Mouse (Mus musculus) ES-E14 (cell line): ENCODE data around the gene Gzmn. TPM values are rescaled to one million over a fixed set of nuclear protein-coding genes. Genes with fewer than 3 reads are reported as not detected.
A peak's percentile ranks its signal among the peaks of the same experiment; 100 is the strongest.
"Not testable (repeated sequence)": the region's sequence is repeated elsewhere in the genome, so short reads cannot be mapped to it uniquely, and the experiment has no call there.

ENCODE experiments used
- DNase-seq: peaks from one replicate; pipeline ENCODE4 v3.0.0-alpha.2; 2013; ENCODE audit warnings: low read depth, low spot score
- H3K27ac ChIP-seq: 2 replicates; pipeline ENCODE4 v1.5.1; 2012; ENCODE audit warnings: low read depth, mild to moderate bottlenecking, low read length, moderate library complexity, mixed read lengths; ENCODE audit not compliant: poor library complexity, insufficient read depth, severe bottlenecking
- H3K36me3 ChIP-seq: 2 replicates; pipeline ENCODE4 v1.6.1; 2012; ENCODE audit warnings: mild to moderate bottlenecking, low read length, moderate library complexity, mixed read lengths; ENCODE audit not compliant: control insufficient read depth, poor library complexity, insufficient read depth, severe bottlenecking
- H3K4me1 ChIP-seq, 2 experiments: fragments of 150-350 bp in 1 of 2; sonication (generic) in 1 of 2; 2 replicates each; pipeline ENCODE4 v1.6.1; 2012; ENCODE audit warnings: low read length in 2 of 2, mild to moderate bottlenecking in 1 of 2, mixed read lengths in 1 of 2; ENCODE audit not compliant: control insufficient read depth in 2 of 2, insufficient read depth in 2 of 2, poor library complexity in 1 of 2
- H3K4me3 ChIP-seq, 2 experiments: fragments of 150-350 bp in 1 of 2; sonication (generic) in 1 of 2; 2 replicates each; pipeline ENCODE4 v1.5.1; 2012; ENCODE audit warnings: low read length in 2 of 2, low read depth in 1 of 2, mild to moderate bottlenecking in 1 of 2, mixed read lengths in 1 of 2; ENCODE audit not compliant: insufficient read depth in 1 of 2, poor library complexity in 1 of 2, severe bottlenecking in 1 of 2
- H3K9ac ChIP-seq: 2 replicates; pipeline ENCODE4 v1.6.1; 2012; ENCODE audit warnings: low read depth, mild to moderate bottlenecking, low read length, mixed read lengths; ENCODE audit not compliant: poor library complexity, insufficient read depth, severe bottlenecking
- H3K9me3 ChIP-seq: fragments of 150-350 bp; sonication (generic); 2 replicates; pipeline ENCODE4 v1.6.1; 2012; ENCODE audit warnings: low read depth, mild to moderate bottlenecking, low read length; ENCODE audit not compliant: control insufficient read depth, insufficient read depth
- CHD2 ChIP-seq: IDR thresholded peaks from 2 replicates; pipeline ENCODE4 v1.6.1; 2014; ENCODE audit warnings: mild to moderate bottlenecking, low read depth, low read length, inconsistent platforms
- HCFC1 ChIP-seq: IDR thresholded peaks from 2 replicates; pipeline ENCODE4 v1.6.1; 2012; ENCODE audit warnings: low read length, inconsistent platforms, borderline replicate concordance; ENCODE audit not compliant: insufficient read depth
- MAFK ChIP-seq: IDR thresholded peaks from 2 replicates; pipeline ENCODE4 v1.6.1; 2014; ENCODE audit warnings: mild to moderate bottlenecking, low read depth, low read length, inconsistent platforms; ENCODE audit not compliant: insufficient read depth
- ZC3H11A ChIP-seq: IDR thresholded peaks from 2 replicates; pipeline ENCODE4 v1.6.1; 2012; ENCODE audit warnings: low read depth, mild to moderate bottlenecking, inconsistent platforms, low read length, borderline replicate concordance
- ZNF384 ChIP-seq: IDR thresholded peaks from 2 replicates; pipeline ENCODE4 v1.6.1; 2012; ENCODE audit warnings: low read depth, low read length, inconsistent platforms
- in situ Hi-C, 2 experiments: fragments of 600-800 bp; cut with MboI; formaldehyde crosslinking; loops; one replicate each; pipeline ENCODE4 v1.15.1; 2025; ENCODE audit warnings: low sequenced_read_pairs in 2 of 2, inconsistent platforms in 1 of 2; ENCODE audit not compliant: unreplicated experiment in 2 of 2
- total RNA-seq: library from RNA; depleted of rRNA; stranded (reverse); fragments of 300-350 nt; gene quantifications from 2 replicates; pipeline ENCODE4 v1.2.3, GENCODE M21; 2012

Gene Gzmn
- total RNA-seq, 1 experiment = 0.22 TPM

DNA sequence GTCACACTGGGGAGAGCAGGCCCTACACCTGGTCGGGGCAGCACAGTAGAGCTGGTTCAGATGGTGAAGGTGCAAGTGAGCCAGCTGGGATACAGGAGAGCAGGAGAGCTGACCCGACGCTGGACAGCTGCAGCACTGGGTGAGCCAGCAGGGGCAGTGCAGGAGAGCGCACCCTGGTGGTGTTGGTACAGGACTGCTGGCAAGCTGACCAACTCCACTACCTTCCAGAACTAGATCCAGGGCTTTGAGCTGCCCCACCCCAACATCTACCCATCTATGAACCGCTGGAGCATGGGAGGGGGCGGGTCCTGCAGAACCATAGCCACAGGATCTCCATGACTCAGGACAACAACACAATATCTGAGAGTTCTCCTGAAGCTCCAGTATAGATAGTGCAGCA, 12.5 kb upstream of the Gzmn start:
- Histone ChIP-seq H3K9ac (no peak overlapping the region), H3K4me1 (no peaks in the 10 kb centered on the region), H3K27ac (no peak overlapping the region), H3K9me3 (no peaks in the 10 kb centered on the region), H3K4me3 (no peak overlapping the region), H3K36me3 (no peaks in the 10 kb centered on the region)
- in situ Hi-C loops = no loop called here
- TF ChIP-seq ZC3H11A (no peak), ZNF384 (no peak), MAFK (no peak), HCFC1 (no peak), CHD2 (no peak)
- no peak for DNase-seq

DNA sequence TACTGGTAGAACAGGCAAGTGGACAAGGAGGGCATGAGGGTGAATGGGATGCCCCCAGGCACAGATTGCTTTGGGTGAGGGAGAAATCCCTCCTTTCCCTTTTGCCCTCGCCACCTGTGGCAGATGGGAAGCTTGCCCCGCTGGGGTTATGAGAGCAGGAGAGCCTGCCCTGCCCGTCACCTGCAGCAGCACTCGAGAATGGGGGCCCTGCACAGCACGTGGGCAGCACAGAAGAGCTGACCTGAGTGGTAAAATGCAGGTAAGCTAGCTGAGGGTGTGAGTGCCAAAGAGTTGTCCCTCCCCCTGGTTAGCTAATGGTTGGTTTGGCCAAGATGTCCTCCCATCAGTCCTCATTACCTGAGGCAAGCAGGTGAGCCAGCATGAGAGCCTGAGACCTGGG, 12.1 kb upstream of the Gzmn start:
- no peak for DNase-seq
- in situ Hi-C loops = no loop called here
- no peak overlapping the region for H3K4me3 ChIP-seq

DNA sequence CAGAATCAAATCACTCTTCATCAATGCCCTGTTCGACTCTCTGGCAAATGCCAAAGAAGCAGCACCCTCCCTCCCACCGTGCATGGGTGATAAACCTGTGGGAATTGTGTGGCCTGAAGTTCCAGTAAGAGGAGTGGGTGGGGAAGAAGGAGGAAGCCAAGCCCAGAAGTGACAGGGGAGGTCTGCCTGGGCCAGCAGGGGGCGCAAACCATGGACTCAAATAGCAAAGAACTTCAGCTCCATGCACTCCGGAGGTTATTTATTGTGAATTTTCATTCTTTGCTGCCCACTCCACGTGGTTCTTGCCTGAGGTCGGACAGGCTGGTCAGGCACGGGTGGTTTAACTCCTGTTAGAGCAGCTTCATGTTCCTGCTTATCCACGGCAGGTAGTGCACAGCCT, 3.3 kb upstream of the Gzmn start:
- H3K9me3 ChIP-seq, H3K9ac ChIP-seq, H3K36me3 ChIP-seq, H3K4me3 ChIP-seq, H3K4me1 ChIP-seq, in situ Hi-C loops, H3K27ac ChIP-seq: not testable (repeated sequence)
- peak; percentile 49 for DNase-seq

More for the DNA sequence above, 12.1 kb upstream of the Gzmn start:
- H3K27ac ChIP-seq = no peak overlapping the region
- no peaks in the 10 kb centered on the region for H3K36me3 ChIP-seq
- H3K9me3 ChIP-seq = no peaks in the 10 kb centered on the region
- TF ChIP-seq ZNF384 (no peak), ZC3H11A (no peak), HCFC1 (no peak)
- no peak overlapping the region for H3K9ac ChIP-seq
- H3K4me1 ChIP-seq = no peaks in the 10 kb centered on the region

DNA sequence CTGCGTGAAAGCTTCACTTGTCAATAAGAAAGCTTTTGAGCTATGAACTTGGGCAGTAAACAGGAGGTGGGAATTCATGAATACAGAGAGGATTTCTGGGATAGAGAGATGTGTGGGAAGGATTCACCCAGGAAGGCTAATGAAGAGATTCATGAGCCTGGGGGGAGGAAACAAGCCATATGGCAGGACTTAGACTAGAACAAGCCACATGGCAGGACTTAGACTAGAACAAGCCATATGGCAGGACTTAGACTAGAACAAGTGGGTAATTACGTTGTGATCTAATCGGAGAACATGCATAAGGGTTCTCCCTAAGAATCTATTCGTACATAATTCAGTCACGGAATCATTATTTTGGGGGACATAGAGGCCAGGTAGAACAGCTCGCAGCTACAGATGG, 1.0 kb downstream of the Gzmn start:
- Histone ChIP-seq H3K4me3 (no peak overlapping the region), H3K9me3 (no peaks in the 10 kb centered on the region), H3K27ac (no peak overlapping the region), H3K4me1 (no peaks in the 10 kb centered on the region), H3K36me3 (no peaks in the 10 kb centered on the region), H3K9ac (no peak overlapping the region)
- TF ChIP-seq ZC3H11A = no peak
- no peak for TF ChIP-seq MAFK
- TF ChIP-seq HCFC1 = no peak
- no peak for TF ChIP-seq ZNF384
- TF ChIP-seq CHD2 = no peak
- in situ Hi-C loops = no loop called here
- DNase-seq = no peak

DNA sequence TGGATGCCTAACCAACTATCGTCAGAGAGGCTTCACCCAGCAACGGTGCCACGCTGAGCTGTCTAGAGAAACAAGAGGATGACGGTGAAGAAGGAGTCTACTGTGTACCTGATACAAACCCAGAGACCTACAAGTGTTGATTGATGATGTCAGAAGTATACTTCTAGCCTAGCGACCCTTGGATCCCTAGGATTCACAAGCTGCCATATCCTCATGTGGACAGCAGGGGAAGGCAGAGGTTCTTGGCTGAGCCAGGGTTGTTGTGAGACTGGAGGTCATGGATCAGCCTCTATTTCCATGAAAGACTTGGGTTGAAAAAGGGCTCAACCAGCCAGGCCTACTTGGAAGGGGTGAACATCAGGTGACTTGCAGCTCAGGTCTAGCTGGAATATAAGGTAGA, 1.7 kb downstream of the Gzmn start:
- Histone ChIP-seq H3K27ac (peak overlapping the region; percentile 31; the same call in 1 of the 2 replicates), H3K36me3 (no peaks in the 10 kb centered on the region), H3K9ac (no peak overlapping the region), H3K4me1 (no peaks in the 10 kb centered on the region), H3K9me3 (no peaks in the 10 kb centered on the region), H3K4me3 (no peak overlapping the region)
- no peak for DNase-seq
- in situ Hi-C loops = no loop called here
- TF ChIP-seq MAFK (no peak), ZNF384 (no peak), HCFC1 (no peak), ZC3H11A (no peak), CHD2 (no peak)
